Mouse (Mus musculus) testis, adult 2 months (tissue): ENCODE results near the gene Rasgef1b.

Experiments
- CTCF ChIP-seq: fragments of 200-500 bp; IDR thresholded peaks from 2 replicates; pipeline ENCODE4 v1.5.1; 2012; ENCODE audit warnings: low read depth, mild to moderate bottlenecking, inconsistent platforms, low read length, moderate library complexity; ENCODE audit not compliant: control insufficient read depth, insufficient read depth, insufficient replicate concordance
- POLR2A ChIP-seq: fragments of 200-500 bp; IDR thresholded peaks from 2 replicates; pipeline ENCODE4 v1.6.1; 2012; ENCODE audit warnings: low read depth, mild to moderate bottlenecking, inconsistent platforms, low read length, moderate library complexity; ENCODE audit not compliant: control insufficient read depth

DNA sequence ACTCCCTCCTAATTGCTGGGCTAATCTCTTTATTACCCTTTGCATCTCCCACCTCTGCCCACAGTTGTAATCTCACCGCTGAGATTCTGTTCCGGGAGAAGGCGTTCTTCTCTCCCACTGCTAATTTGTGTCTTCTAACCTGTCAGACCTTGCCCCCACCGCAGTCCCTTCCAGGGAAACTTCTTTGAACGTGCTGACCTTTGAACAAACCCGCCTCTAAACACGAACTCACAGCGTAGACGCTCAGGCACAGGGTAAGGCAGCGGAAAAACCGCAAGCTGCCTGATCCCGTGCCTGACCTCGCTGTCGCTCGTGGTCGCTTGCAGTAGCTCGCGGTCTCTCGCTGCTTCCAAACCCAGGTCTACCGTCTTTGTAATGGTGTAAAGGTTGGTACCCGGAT lies 312.0 kb downstream of the Rasgef1b start:
- TF ChIP-seq CTCF (no peak), POLR2A (no peak)
